Mouse (Mus musculus) CH12.LX (cell line): ENCODE results near the gene Nrg3. TPM values are rescaled to one million over a fixed set of nuclear protein-coding genes. Genes with fewer than 3 reads are reported as not detected.

Experiments
- DNase-seq: peaks from one replicate; pipeline ENCODE4 v3.0.0-alpha.2; 2013; ENCODE audit errors: extremely low read depth
- H3K27ac ChIP-seq: 2 replicates; pipeline ENCODE4 v1.5.1; 2012; ENCODE audit warnings: low read depth, mild to moderate bottlenecking, control low read depth, moderate library complexity; ENCODE audit not compliant: insufficient read depth
- H3K27me3 ChIP-seq: replicated peaks from 2 replicates; pipeline ENCODE3; 2012; ENCODE audit warnings: inconsistent platforms
- H3K36me3 ChIP-seq, 2 experiments: replicated peaks in 1 of 2; 2 replicates each; pipeline versions ENCODE3 to v1.6.1; 2012; ENCODE audit warnings: inconsistent platforms in 1 of 2, low read length in 1 of 2, mild to moderate bottlenecking in 1 of 2, mixed read lengths in 1 of 2, moderate library complexity in 1 of 2; ENCODE audit not compliant: control insufficient read depth in 1 of 2, insufficient read depth in 1 of 2
- H3K4me1 ChIP-seq, 2 experiments: 2 replicates each; pipeline ENCODE4 v1.6.1; 2012; ENCODE audit warnings: inconsistent platforms in 1 of 2, moderate library complexity in 1 of 2; ENCODE audit not compliant: insufficient read depth in 2 of 2, control insufficient read depth in 1 of 2
- H3K4me2 ChIP-seq: 2 replicates; pipeline ENCODE4 v1.6.1; 2012; ENCODE audit warnings: low read depth, mild to moderate bottlenecking, control low read depth; ENCODE audit not compliant: poor library complexity, insufficient read depth, severe bottlenecking
- H3K4me3 ChIP-seq, 3 experiments: fragments of 150-350 bp in 1 of 3; sonication (generic) in 1 of 3; replicated peaks in 1 of 3; 2 replicates each; pipeline versions ENCODE3 to v1.5.1; 2011 to 2012; ENCODE audit warnings: low read depth in 2 of 3, low read length in 2 of 3, mild to moderate bottlenecking in 2 of 3, moderate library complexity in 2 of 3, control low read depth in 1 of 3, improper control_type of control experiment in 1 of 3, inconsistent platforms in 1 of 3, mixed read lengths in 1 of 3; ENCODE audit not compliant: poor library complexity in 1 of 3
- H3K79me2 ChIP-seq: replicated peaks from 2 replicates; pipeline ENCODE4 v1.6.1; 2012; ENCODE audit warnings: mild to moderate bottlenecking, moderate library complexity; ENCODE audit not compliant: control insufficient read depth, poor library complexity, insufficient read depth, severe bottlenecking; ENCODE audit errors: extremely low read depth
- H3K9ac ChIP-seq: 2 replicates; pipeline ENCODE4 v1.6.1; 2012; ENCODE audit warnings: low read depth, mild to moderate bottlenecking, control low read depth, moderate library complexity; ENCODE audit not compliant: insufficient read depth
- H3K9me3 ChIP-seq: replicated peaks from 2 replicates; pipeline ENCODE3; 2012; ENCODE audit warnings: low read length, inconsistent platforms, mixed read lengths
- BHLHE40 ChIP-seq: IDR thresholded peaks from 2 replicates; pipeline ENCODE4 v1.6.1; 2011; ENCODE audit warnings: mild to moderate bottlenecking, low read depth, low read length, improper control_type of control experiment
- CHD1 ChIP-seq: IDR thresholded peaks from 2 replicates; pipeline ENCODE4 v1.6.1; 2012; ENCODE audit warnings: low read depth, low read length, improper control_type of control experiment, inconsistent platforms
- GABPA ChIP-seq: IDR thresholded peaks from 2 replicates; pipeline ENCODE4 v1.6.1; 2012; ENCODE audit warnings: low read depth, low read length, improper control_type of control experiment, inconsistent platforms; ENCODE audit not compliant: insufficient replicate concordance
- HCFC1 ChIP-seq: IDR thresholded peaks from 2 replicates; pipeline ENCODE4 v1.6.1; 2012; ENCODE audit warnings: low read depth, mild to moderate bottlenecking, inconsistent platforms, low read length, improper control_type of control experiment
- IRF4 ChIP-seq: IDR thresholded peaks from 2 replicates; pipeline ENCODE4 v1.6.1; 2014; ENCODE audit warnings: low read depth, mild to moderate bottlenecking, inconsistent platforms, low read length, improper control_type of control experiment
- JUND ChIP-seq: conservative IDR thresholded peaks from 2 replicates; pipeline ENCODE4 v1.6.1; 2011; ENCODE audit warnings: low read depth, low read length, improper control_type of control experiment
- KAT2A ChIP-seq: IDR thresholded peaks from 2 replicates; pipeline ENCODE4 v1.6.1; 2012; ENCODE audit warnings: low read length, improper control_type of control experiment, inconsistent platforms; ENCODE audit not compliant: insufficient replicate concordance
- MXI1 ChIP-seq: IDR thresholded peaks from 2 replicates; pipeline ENCODE4 v1.6.1; 2011; ENCODE audit warnings: mild to moderate bottlenecking, low read depth, low read length, improper control_type of control experiment
- NELFE ChIP-seq: IDR thresholded peaks from 2 replicates; pipeline ENCODE4 v1.6.1; 2011; ENCODE audit warnings: low read depth, low read length, improper control_type of control experiment
- PAX5 ChIP-seq: IDR thresholded peaks from 2 replicates; pipeline ENCODE4 v1.6.1; 2012; ENCODE audit warnings: low read length, inconsistent platforms, mixed read lengths
- POLR2A ChIP-seq: IDR thresholded peaks from 2 replicates; pipeline ENCODE4 v1.6.1; 2011; ENCODE audit warnings: low read depth, mild to moderate bottlenecking, improper control_type of control experiment, low read length
- RAD21 ChIP-seq: IDR thresholded peaks from 2 replicates; pipeline ENCODE4 v1.6.1; 2011; ENCODE audit warnings: low read depth, mild to moderate bottlenecking, low read length, improper control_type of control experiment, moderate library complexity
- SMC3 ChIP-seq: IDR thresholded peaks from 2 replicates; pipeline ENCODE4 v1.6.1; 2011; ENCODE audit warnings: low read depth, low read length, improper control_type of control experiment
- TBP ChIP-seq: conservative IDR thresholded peaks from 2 replicates; pipeline ENCODE4 v1.6.1; 2011; ENCODE audit warnings: low read depth, low read length, improper control_type of control experiment
- TCF12 ChIP-seq: IDR thresholded peaks from 2 replicates; pipeline ENCODE4 v1.6.1; 2014; ENCODE audit warnings: low read depth, mild to moderate bottlenecking, inconsistent platforms, low read length, improper control_type of control experiment
- USF2 ChIP-seq: conservative IDR thresholded peaks from 2 replicates; pipeline ENCODE4 v1.6.1; 2011; ENCODE audit warnings: low read depth, low read length, improper control_type of control experiment
- ZC3H11A ChIP-seq: IDR thresholded peaks from 2 replicates; pipeline ENCODE4 v1.6.1; 2012; ENCODE audit warnings: low read depth, mild to moderate bottlenecking, inconsistent platforms, low read length, improper control_type of control experiment
- ZKSCAN1 ChIP-seq: IDR thresholded peaks from 2 replicates; pipeline ENCODE4 v1.6.1; 2012; ENCODE audit warnings: low read depth, inconsistent platforms, low read length, improper control_type of control experiment, borderline replicate concordance
- dilution Hi-C: fragments of 300-500 bp; cut with MboI; formaldehyde crosslinking; loops from 2 replicates; pipeline ENCODE4 v1.14.3; 2020; ENCODE audit warnings: low sequenced_read_pairs; ENCODE audit not compliant: extremely low pct_unique_long_range_greater_than_20kb, extremely low pct_ligation_motif_present
- in situ Hi-C: fragments of 300-500 bp; cut with MboI; formaldehyde crosslinking; loops from 3 replicates; pipeline ENCODE4 v1.14.3; 2019; ENCODE audit warnings: low sequenced_read_pairs, low pct_ligation_motif_present, low pct_unique_long_range_greater_than_20kb, mixed read lengths
- polyA plus RNA-seq: library from polyadenylated mRNA; unstranded; fragments of >175 nt; gene quantifications from 2 replicates; pipeline ENCODE4 v1.2.1, GENCODE M21; 2012; ENCODE audit warnings: low read depth; ENCODE audit not compliant: insufficient read length
- total RNA-seq, 2 experiments: library from RNA; depleted of rRNA; stranded (reverse); fragments of 300-350 nt in 1 of 2; fragments of >200 nt in 1 of 2; gene quantifications; 2 replicates each; pipeline ENCODE4 v1.2.3; 2012 to 2014

The Nrg3 gene
- total and polyA plus RNA-seq, 3 experiments, result not detected

GRCm38 (mm10) chr14:39014126-39014525 is 458.8 kb downstream of the Nrg3 start:
- H3K4me3 ChIP-seq, result no peak overlapping the region
- dilution Hi-C loops, result no loop called here

GRCm38 (mm10) chr14:38997843-38998242 is 475.0 kb downstream of the Nrg3 start:
- TF ChIP-seq JUND, result no peak
- TF ChIP-seq USF2, result no peak
- dilution Hi-C loops, result no loop called here
- in situ Hi-C loops, result no loop called here
- H3K27ac ChIP-seq, result no peak overlapping the region
- no peaks in the 10 kb centered on the region for H3K27me3 ChIP-seq
- H3K4me3 ChIP-seq, result no peak overlapping the region
- H3K9me3 ChIP-seq, result peaks cover 34% of the 10 kb centered on the region
- no peaks in the 10 kb centered on the region for H3K4me1 ChIP-seq
- H3K79me2 ChIP-seq, result no peaks in the 10 kb centered on the region
- H3K36me3 ChIP-seq, result no peaks in the 10 kb centered on the region
- no peak for DNase-seq
- no peak overlapping the region for H3K4me2 ChIP-seq
- no peak overlapping the region for H3K9ac ChIP-seq

More at GRCm38 (mm10) chr14:39014126-39014525, 458.8 kb downstream of the Nrg3 start:
- Histone ChIP-seq H3K4me1 (no peaks in the 10 kb centered on the region), H3K27ac (no peak overlapping the region), H3K9me3 (peaks cover 25% of the 10 kb centered on the region), H3K9ac (no peak overlapping the region), H3K79me2 (no peaks in the 10 kb centered on the region), H3K27me3 (no peaks in the 10 kb centered on the region), H3K36me3 (no peaks in the 10 kb centered on the region), H3K4me2 (no peak overlapping the region)
- in situ Hi-C loops, result no loop called here
- no peak for DNase-seq
- TF ChIP-seq NELFE (no peak), CHD1 (no peak), POLR2A (no peak), TCF12 (no peak), GABPA (no peak), USF2 (no peak), KAT2A (no peak), RAD21 (no peak), ZKSCAN1 (no peak), IRF4 (no peak), JUND (no peak), BHLHE40 (no peak), HCFC1 (no peak), TBP (no peak), SMC3 (no peak), PAX5 (no peak), ZC3H11A (no peak), MXI1 (no peak)
